Mouse (Mus musculus) left cerebral cortex, postnatal 10 days (tissue): ENCODE measurements around the gene Mtch1. TPM values are rescaled to one million over a fixed set of nuclear protein-coding genes. Genes with fewer than 3 reads are reported as not detected.

Source experiments
- DNase-seq, 2 experiments: peaks; one replicate each; pipeline ENCODE4 v3.0.0; 2021 to 2022; ENCODE audit warnings: low spot score in 2 of 2, mixed read lengths in 1 of 2; ENCODE audit errors: extremely low spot score in 1 of 2
- intact Hi-C: fragments of 180-260 bp; cut with DNase I; formaldehyde crosslinking; loops from one replicate; pipeline ENCODE4 v1.15.1; 2025
- total RNA-seq, 2 experiments: library from RNA; stranded (reverse); gene quantifications; 2 replicates each; pipeline ENCODE4 v1.2.3; 2021

Gene Mtch1
- total RNA-seq, 2 experiments from 2014 or later: 493 to 499 TPM

DNA sequence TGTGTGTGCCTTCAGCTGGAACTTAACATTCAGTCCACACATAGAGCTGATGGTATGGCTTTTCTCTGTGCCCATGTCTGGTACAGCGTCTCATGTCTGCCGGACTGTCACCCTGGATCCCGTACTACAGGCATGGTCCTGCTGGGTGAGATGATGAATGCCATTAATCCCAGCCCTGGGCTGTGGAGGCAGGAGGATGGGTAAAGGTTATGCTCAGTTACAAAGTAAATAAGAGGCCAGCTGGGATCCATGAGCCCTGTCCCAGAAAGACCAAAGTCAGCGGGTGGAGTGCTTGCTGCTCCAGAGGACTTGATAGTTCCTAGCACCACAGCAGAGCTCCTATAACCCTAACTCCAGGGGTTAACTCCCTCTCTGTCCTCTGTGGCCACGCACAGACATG, 51.9 kb downstream of the Mtch1 start:
- intact Hi-C loops: no loop called here
- DNase-seq: no peak

DNA sequence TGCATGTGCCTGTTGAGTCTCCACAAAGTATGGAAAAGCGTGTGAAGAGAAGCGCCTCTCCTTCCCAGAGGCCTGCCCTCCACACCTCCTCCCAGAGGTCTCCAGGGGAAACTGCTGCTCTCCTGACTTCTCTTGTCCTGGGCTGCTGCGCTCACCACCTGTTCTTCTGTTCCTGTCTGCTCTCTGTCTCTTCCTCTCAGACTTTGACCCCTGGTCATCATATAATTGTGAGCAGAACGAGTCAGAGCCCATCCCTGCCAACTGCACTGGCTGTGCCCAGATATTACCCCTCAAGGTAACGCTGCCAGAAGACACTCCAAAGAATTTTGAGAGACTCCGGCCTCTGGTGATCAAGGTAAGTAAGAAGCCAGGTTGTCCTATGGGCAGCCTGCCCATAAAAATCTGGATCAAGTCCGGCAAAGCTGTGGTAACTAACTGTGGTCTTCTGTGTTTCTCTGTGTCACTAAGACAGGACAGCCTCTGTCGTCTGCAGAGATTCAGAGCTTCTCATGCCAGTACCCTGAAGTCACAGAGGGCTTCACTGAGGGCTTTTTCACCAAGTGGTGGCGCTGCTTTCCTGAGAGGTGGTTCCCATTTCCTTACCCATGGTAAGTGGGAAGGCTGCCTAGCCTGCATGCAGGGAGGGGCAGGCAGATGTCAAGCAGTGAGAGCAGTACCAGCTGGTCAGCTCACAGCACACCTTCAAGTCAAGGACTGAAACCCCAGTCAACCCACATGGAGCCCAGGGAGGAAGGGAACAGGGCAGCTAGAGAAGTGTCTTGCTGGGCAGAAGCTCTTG, 53.7 kb downstream of the Mtch1 start:
- intact Hi-C loops: no loop called here
- DNase-seq: no peak

DNA sequence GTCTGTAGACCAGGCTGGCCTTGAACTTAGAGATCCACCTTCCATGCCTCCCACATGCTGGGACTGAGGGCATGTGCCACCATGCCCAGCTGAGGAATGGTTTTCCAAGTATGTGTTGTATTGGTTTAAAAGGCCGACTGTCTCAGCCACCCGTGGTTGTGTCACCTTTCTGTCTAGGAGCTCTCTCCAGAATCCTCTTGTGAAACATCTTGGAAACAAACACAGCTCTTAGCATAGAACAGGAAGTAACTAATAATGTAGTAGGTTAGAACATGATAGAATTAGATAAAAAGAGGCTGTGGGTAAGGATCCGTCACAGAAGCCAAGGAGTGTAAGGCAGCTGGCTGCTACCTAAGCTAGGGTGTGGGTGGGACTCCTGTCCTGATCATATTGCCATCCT, 54.7 kb downstream of the Mtch1 start:
- DNase-seq: no peak
- intact Hi-C loops: no loop called here

DNA sequence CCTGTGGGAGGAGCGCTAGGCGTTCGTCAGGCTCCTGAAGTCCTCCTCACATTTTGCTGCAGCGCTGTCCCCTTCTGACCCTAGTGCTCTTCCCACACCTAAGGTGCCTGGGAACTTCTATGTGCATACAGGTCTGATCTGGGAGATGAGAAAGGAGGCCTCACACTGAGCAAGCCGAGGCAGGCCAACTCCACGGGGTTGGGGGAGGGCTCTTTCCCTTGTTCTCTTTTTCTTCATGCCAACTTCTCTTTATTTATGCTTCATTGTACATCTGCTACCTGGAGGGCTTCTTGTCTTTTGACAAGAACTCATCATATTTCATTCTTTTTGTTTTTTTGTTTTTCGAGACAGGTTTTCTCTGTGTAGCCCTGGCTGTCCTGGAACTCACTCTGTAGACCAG, 55.9 kb downstream of the Mtch1 start:
- no peak for DNase-seq
- intact Hi-C loops: no loop called here

DNA sequence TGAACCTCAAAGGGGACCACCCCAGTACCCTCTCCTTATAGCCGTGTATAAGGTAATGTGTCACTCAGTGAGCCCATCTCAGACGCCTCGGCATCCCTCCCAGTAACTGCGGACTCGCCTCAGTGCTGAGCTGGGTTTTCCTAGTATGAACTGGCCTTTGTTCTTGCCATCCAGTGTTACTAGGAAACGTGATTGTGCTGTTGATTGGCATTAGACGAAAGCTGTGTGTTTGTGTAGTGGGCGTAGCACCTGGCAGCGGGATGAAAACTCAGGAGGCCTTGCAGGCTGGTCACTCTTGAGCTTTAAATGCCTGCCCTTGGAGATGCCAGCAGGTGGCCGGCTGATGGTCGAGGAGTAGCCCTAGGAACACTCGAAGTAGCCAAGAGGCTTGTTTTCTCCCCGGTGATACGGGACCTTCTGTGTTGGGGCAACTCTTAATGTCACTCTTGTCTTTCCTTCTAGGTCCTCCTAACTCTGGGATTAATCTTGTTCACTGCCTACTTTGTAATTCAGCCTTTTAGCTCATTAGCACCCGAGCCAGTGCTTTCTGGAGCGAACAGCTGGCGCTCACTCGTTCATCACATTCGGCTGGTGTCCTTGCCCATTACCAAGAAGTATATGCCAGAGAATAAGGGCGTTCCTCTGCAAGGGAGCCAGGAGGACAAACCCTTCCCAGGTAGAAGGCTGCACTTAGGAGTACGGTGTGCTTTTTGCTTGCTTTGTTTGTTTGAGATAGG, 65.3 kb downstream of the Mtch1 start:
- no peak for DNase-seq
- intact Hi-C loops: no loop called here

Other genes with a start within 250 kb of the Mtch1 start
- under 1 TPM in 1 of 2 experiments, not detected in 1; 0.15 TPM for gene Rab44, start 233.8 kb downstream of the Mtch1 start, total RNA-seq
- gene Cpne5, start 109.8 kb downstream of the Mtch1 start, total RNA-seq: 10 to 100 TPM; 88.1 to 89.7 TPM
- gene Ppil1, start 83.7 kb downstream of the Mtch1 start, total RNA-seq: 10 to 100 TPM; 20.7 to 24.3 TPM
- gene BC004004, start 79.1 kb downstream of the Mtch1 start, total RNA-seq: 100 to 1,000 TPM in 1 of 2 experiments, 10 to 100 TPM in 1; 99.5 to 108 TPM
- 1 to 10 TPM; 1.6 to 1.8 TPM for gene Pi16, start 30.3 kb downstream of the Mtch1 start, total RNA-seq
- 10 to 100 TPM in 1 of 2 experiments, 1 to 10 TPM in 1; 8.7 to 10.4 TPM for gene Fgd2, start 13.0 kb upstream of the Mtch1 start, total RNA-seq
- 1 to 10 TPM; 3.7 to 5.2 TPM for gene Pim1, start 142.8 kb upstream of the Mtch1 start, total RNA-seq
- gene Gm17657, start 201.7 kb upstream of the Mtch1 start, total RNA-seq: not detected
- 10 to 100 TPM; 47.1 to 48.1 TPM for gene Tbc1d22b, start 201.9 kb upstream of the Mtch1 start, total RNA-seq
- gene Tmem217, start 204.5 kb upstream of the Mtch1 start, total RNA-seq: not detected